Mouse (Mus musculus) CD8-positive naive resting alpha-beta T cell, adult 2 months (primary cell): Measurements from ENCODE around the gene Ipo4.

Experiments
- DNase-seq, 2 experiments: peaks; one replicate each; pipeline ENCODE4 v3.0.0; 2022; ENCODE audit warnings: low read depth in 2 of 2, low spot score in 2 of 2

The Ipo4 gene

DNA sequence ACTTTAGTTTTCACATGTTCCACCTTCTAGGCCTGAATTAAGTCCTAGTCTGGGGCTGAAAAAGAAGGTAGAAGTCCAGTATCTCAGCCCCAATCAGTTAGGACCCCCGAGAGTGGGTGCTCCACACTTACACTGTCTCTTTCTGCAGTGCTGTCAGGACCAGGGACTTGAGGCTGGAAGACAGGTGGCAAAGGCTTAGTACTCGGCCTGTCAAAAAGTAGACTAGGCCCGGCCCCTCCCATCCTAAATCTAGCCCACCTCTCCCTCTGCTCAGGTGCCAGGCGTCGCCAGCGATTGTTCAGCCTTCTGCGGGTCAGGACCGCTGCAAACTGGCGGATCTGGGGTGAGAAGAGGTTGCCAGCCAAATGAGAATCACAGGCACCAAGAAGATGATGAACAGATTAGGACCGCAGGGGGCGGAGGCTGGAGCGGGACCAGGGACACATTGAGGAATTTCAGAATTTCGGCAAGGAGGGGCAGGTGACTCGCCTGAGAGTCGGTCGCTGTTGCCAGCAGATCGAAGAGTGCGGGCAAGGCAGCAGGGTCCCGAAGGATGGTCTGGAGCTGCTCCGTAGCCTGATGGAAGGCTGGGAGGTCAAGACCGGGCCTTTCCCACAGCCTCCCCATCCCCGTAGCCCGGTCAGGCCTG, 759 bp downstream of the Ipo4 start:
- no peak for DNase-seq

DNA sequence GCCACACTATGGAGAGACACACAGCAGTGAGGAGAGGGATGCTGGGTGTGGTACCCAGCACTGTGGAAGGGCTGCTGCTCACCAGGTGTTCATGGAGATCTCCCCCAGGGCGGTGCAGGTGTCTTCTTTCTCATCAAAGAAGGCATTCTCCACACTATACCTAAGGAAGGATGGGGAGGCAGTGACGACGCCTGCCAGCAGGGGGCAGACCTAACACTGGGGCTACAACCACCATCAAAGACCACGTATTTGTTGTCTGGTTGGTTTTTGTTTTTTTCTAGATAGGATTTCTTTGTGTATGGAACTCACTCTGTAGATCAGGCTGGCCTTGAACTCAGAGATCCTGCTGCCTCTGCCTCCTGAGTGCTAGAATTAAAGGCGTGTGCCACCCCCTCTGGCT, 6.4 kb downstream of the Ipo4 start:
- DNase-seq, result peak; percentile 76 to 87

DNA sequence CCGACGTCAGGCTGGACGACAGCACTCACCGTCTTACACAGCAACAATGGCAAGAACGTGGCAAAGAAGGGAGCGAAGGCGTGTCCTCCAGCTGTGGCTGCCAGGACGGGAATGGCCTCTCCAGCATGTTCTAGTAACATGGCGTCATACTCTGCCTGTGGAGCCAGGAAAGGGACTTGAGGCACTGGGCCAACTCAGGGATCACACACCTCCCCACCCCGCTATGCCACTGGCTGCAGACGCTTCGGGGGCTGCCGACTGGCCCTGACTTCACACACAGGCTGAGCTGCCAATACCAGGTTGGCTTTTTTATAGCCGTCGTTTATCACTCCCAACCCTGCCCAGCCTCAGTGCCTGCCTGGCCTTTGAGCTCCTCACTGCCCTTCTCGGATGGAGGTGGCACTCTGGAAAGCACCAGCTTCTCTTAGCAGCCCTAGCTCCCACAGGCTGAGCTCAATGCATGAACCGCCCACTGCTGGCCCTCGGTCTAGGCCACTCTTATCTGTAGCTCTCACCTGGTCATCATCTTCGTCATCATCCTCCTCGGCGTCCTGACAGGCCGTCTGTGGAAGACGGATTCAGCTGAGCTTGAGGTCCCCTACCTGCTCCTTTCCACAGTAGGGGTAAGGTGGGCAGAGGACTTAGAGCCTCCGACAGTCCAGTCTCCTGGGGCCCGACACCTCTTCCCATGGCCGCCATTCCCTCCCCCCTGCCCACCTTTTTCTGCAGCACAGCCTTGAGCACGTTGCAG, 7.5 kb downstream of the Ipo4 start:
- no peak for DNase-seq

GRCm38 (mm10) chr14:55618486-55619195, 17.1 kb downstream of the Ipo4 start:
- no peak for DNase-seq

- DNase-seq, result no peak
Observed at GRCm38 (mm10) chr14:55617822-55618221, 17.9 kb downstream of the Ipo4 start, which contains the start of gene Rec8. TSS of gene Rec8 (plus strand) at chr14:55618037.

DNA sequence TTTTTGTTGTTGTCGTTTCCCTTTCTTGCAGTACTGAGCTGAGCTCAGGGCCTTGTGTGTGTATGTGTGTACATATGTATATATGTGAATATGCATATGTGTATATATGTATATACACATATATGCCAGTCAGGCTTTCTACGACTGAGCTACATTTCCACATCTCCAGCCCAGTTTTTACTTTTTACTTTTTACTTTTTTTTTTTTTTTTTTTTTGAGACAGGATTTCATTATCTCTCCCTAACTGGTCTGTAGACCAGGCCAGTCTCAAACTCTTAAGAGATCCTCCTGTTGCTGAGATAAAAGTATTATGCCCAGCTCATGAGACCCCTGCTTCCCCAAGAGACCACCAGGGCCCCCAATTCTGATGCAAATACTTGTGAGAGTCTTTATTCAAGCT, 18.9 kb downstream of the Ipo4 start:
- DNase-seq, result no peak

DNA sequence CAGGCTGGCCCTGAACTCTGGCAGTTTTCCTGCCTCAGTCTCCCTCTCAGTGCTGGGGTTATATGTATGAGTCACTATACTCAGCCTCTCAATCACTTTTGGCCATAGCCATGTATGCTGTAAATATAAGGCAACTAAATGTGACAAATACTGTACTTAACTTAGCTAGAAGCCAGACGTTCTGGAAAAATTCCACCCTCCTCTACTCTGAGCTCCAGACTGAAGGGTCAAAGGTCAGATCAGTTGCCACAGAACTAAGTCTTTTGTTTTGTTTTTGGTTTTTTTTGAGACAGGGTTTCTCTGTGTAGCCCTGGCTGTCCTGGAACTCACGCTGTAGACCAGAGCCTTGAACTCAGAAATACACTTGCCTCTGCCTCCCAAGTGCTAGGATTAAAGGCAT, 19.9 kb downstream of the Ipo4 start:
- no peak for DNase-seq

- DNase-seq, result no peak
Observed at GRCm38 (mm10) chr14:55614565-55615178, 21.1 kb downstream of the Ipo4 start.

DNA sequence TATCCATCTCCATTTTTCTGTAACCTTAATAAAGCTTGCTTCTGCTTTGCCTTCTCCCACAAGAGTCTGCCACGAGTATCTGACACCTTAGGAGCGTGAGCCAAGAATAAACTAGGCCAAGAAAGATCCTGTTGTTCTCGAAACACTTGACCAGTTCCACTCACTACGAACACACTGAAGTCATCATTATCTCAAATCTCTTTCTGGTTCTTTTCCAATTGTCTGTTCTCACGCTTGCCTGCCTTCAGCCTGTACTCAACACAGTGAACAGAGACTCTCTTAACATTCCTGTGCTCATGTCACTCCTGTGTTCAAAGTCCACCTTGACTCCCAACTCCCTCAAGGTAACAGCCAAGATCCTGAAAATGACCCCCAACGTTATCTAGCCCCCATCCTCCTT, 22.4 kb downstream of the Ipo4 start:
- no peak for DNase-seq

DNA sequence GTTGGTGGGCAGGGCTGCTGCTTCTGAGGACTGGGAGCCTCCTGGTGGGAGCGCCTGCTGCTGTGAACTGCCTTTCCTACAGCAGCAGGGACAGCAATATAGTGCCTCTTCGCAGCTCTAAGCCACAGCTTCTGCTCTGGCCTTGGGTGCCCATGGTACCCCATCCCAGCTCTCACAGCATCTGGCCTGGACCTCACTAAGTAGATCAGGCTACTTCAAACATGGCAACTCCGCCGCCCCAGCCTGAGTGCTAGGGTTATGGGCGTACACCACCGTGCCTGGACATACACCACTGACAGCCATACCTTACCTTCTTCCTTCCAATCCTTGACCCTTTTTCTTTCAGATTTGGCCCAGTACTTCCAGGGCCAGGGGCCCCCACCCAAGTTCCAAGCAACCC, 27.4 kb downstream of the Ipo4 start:
- DNase-seq, result no peak

- no peak for DNase-seq
Observed at GRCm38 (mm10) chr14:55605743-55606459, 29.9 kb downstream of the Ipo4 start.

GRCm38 (mm10) chr14:55604823-55605222, 30.9 kb downstream of the Ipo4 start:
- DNase-seq, result no peak

DNA sequence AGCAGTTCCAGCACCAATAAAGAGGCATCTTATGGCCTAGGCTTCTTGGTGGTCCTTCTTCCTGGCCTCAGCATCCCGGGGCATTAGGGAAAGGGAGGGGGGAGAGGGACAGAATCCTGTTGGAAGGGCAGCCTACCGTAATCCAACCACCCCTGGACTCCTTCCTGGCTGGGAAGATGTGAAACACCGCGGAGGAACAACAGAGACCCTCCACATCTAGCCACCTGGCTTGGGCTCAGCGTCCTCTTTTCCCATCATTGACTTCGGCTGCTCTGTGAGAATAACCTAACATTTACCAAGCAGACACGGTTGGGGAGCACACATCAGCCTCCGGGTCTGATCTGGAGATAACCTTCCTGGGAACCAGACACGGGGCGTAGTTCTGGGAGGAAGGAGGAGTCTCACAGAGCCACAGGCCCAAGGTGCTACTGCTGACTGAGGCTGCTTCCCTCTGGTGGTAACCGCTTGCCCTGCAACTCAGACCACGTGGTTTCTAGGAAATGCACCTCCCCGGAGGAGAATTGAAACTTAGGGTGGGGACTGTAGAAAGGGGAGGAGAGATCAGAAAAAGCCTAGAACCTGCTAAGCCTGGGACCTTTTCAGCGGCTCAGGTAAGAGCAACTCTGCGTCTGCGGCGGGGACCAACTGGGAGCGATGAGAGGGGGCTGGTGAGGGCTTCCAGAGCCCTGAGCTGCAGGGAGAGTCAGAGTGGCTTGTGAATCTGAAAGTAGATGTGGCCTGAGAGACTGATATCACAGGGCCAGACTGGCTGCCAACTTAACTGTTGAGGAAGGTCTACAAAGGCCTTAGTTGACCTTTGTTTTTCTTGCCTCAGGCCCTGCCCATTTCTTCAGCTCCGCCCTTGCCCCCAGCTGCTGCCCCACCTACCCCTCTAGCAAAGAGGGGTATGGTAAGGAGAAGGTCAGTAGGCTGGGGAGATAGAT, 31.9 kb downstream of the Ipo4 start:
- peak; percentile 96 to 98 for DNase-seq

DNA sequence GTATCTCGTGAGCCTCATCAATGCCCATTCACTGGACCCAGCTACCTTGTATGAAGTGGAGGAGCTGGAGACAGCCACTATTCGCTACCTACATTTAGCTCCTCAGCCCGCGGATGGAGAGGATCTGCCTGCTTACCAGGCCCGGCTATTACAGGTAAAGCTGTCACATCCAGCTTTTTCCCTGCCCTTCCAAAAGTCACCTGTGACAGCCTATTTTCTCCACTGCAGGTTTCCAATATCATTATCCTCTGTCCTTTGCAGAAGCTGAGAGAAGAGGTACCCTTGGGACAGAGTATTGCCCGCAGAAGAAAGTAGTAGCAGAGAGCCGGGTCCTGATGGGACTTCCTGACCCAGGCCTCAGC, 32.5 kb downstream of the Ipo4 start, which contains the start of gene Irf9:
Irf9 (plus strand) TSS at position 301 of the 362 bp plus-strand sequence.
- DNase-seq, result no peak

GRCm38 (mm10) chr14:55598521-55599390, 37.0 kb downstream of the Ipo4 start:
- no peak for DNase-seq

DNA sequence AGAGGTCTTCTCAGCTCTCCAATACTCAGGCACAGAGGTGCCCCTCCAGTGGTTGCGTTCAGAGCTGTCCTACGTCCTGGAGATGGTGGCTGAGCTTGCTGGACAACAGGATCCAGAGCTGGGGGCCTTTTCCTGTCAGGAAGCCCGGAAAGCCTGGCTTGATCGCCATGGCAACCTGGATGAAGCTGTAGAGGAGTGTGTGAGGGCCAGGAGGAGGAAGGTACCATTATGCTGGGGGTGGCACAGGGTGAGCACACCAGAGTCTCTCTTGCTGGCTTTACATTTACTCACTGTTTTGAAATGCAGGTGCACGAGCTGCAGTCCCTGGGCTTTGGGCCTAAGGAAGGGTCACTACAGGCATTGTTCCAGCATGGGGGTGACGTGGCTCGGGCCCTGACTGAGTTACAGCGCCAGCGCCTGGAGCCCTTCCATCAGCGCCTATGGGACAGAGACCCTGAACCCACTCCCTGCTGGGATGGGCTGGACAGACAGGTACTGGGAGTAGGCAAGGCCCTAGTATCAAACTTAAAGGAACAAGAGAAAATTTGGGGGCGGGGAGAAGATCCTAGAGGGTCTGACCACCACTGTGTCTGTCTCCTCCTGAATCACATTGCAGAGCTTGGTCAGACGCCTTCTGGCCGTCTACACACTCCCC, 39.6 kb downstream of the Ipo4 start:
- DNase-seq, result no peak

GRCm38 (mm10) chr14:55592226-55592625, 43.5 kb downstream of the Ipo4 start:
- DNase-seq, result no peak

GRCm38 (mm10) chr14:55591331-55591891, 44.3 kb downstream of the Ipo4 start, which contains the start of gene Rnf31:
TSS of gene Rnf31 (plus strand) at chr14:55591708.
- peak; percentile 78 to 82 for DNase-seq
